Mouse (Mus musculus): Measurements from ENCODE around the gene Gm20716. TPM values are rescaled to one million over a fixed set of nuclear protein-coding genes. Genes with fewer than 3 reads are reported as not detected.

Gm20716 gene
- total and polyA plus RNA-seq, 2 experiments from 2014 or later: 16.3 to 42.9 TPM

- H3K27me3 ChIP-seq (ENCODE audit: insufficient read depth, low read length): no peaks in the 10 kb centered on the region
- no peaks in the 10 kb centered on the region for H3K9me3 ChIP-seq (ENCODE audit: low read length)
- ATAC-seq (peak; percentile 89), DNase-seq (peak; percentile 75)
- H3K27ac ChIP-seq (ENCODE audit: low read depth, low read length): peak overlapping the region; percentile 77
- H3K4me3 ChIP-seq (ENCODE audit: low read depth, low read length): no peak overlapping the region
- H3K4me2 ChIP-seq (ENCODE audit: low read depth): 0 out of 2 replicates have a peak overlapping the region, but pooled peaks have one; percentile 17
- no peak overlapping the region for H3K9ac ChIP-seq
- H3K36me3 ChIP-seq (ENCODE audit: insufficient read depth): no peaks in the 10 kb centered on the region
- 54% methylated on average over 15 of the region's 15 CpGs for WGBS
- TF ChIP-seq CTCF (IDR thresholded peaks at IDR 0.05; ENCODE audit: low read depth): no peak
- no peaks in the 10 kb centered on the region for H3K4me1 ChIP-seq (ENCODE audit: insufficient read depth)
These were observed 93.0 kb downstream of the Gm20716 start for GRCm38 (mm10) chr2:168137161-168137560.

Small RNA genes within 50 kb of the gene (microRNA-seq; reads per million reads assigned to microRNA genes)
- gene Gm24561: 0 reads per million in 2 experiments

Other genes with a start within 250 kb of the Gm20716 start
- 0.29 and 0.69 TPM in 2 replicates for gene Ripor3, start 219.7 kb downstream of the Gm20716 start, total RNA-seq (2014; rRNA removed)
- 0.19 and 0.39 TPM in 2 replicates for gene Ripor3, start 219.7 kb downstream of the Gm20716 start, polyA plus RNA-seq (2015; fragmentation: Nextera tagmentation; extraction: Ambion mirVana)
- gene Pard6b, start 149.4 kb downstream of the Gm20716 start, total RNA-seq (2014; rRNA removed): 4.2 and 5.3 TPM in 2 replicates
- gene Pard6b, start 149.4 kb downstream of the Gm20716 start, polyA plus RNA-seq (2015; fragmentation: Nextera tagmentation; extraction: Ambion mirVana): 2.8 and 4.1 TPM in 2 replicates
- gene Adnp, start 23.3 kb downstream of the Gm20716 start, total RNA-seq (2014; rRNA removed): 22.0 and 41.8 TPM in 2 replicates
- 9.2 and 15.4 TPM in 2 replicates for gene Adnp, start 23.3 kb downstream of the Gm20716 start, polyA plus RNA-seq (2015; fragmentation: Nextera tagmentation; extraction: Ambion mirVana)
- gene Dpm1, start 227 bp upstream of the Gm20716 start, total RNA-seq (2014; rRNA removed): 13.4 and 21.4 TPM in 2 replicates
- gene Dpm1, start 227 bp upstream of the Gm20716 start, polyA plus RNA-seq (2015; fragmentation: Nextera tagmentation; extraction: Ambion mirVana): 94.5 and 112 TPM in 2 replicates
- gene Mocs3, start 258 bp upstream of the Gm20716 start, total RNA-seq (2014; rRNA removed): 23.1 and 23.6 TPM in 2 replicates
- 8.6 and 9.9 TPM in 2 replicates for gene Mocs3, start 258 bp upstream of the Gm20716 start, polyA plus RNA-seq (2015; fragmentation: Nextera tagmentation; extraction: Ambion mirVana)
- gene Kcng1, start 51.4 kb upstream of the Gm20716 start, total RNA-seq (2014; rRNA removed): 2.0 and 2.6 TPM in 2 replicates
- 6.6 and 8.2 TPM in 2 replicates for gene Kcng1, start 51.4 kb upstream of the Gm20716 start, polyA plus RNA-seq (2015; fragmentation: Nextera tagmentation; extraction: Ambion mirVana)